Mouse (Mus musculus) hindbrain, embryonic 11.5 days (tissue): ENCODE measurements around the gene Klc4. TPM values are rescaled to one million over a fixed set of nuclear protein-coding genes. Genes with fewer than 3 reads are reported as not detected.
A peak's percentile ranks its signal among the peaks of the same experiment; 100 is the strongest.

Source experiments
- ATAC-seq: fragments of 200-750 bp; cut with Nextera tagmentation; 2 replicates; pipeline ENCODE4 v1.8.0; 2017; ENCODE audit warnings: mild to moderate bottlenecking, moderate TSS enrichment, moderate library complexity; ENCODE audit not compliant: low FRiP score
- DNase-seq: peaks from one replicate; pipeline ENCODE4 v3.0.0-alpha.2; 2015; ENCODE audit warnings: low spot score
- H3K27ac ChIP-seq: fragments of 300-500 bp; sonication (generic); 2 replicates; pipeline ENCODE4 v1.5.1; 2014; ENCODE audit warnings: mild to moderate bottlenecking, low read depth, low read length
- H3K27me3 ChIP-seq: fragments of 300-500 bp; sonication (generic); 2 replicates; pipeline ENCODE4 v1.6.1; 2014; ENCODE audit warnings: mild to moderate bottlenecking, low read length, moderate library complexity, mixed read lengths; ENCODE audit not compliant: control insufficient read depth, insufficient read depth
- H3K36me3 ChIP-seq: fragments of 300-500 bp; sonication (generic); 2 replicates; pipeline ENCODE4 v1.6.1; 2014; ENCODE audit warnings: mild to moderate bottlenecking, low read length, moderate library complexity, mixed read lengths; ENCODE audit not compliant: control insufficient read depth, insufficient read depth
- H3K4me1 ChIP-seq: fragments of 300-500 bp; sonication (generic); replicated peaks from 2 replicates; pipeline ENCODE4 v1.6.1; 2014; ENCODE audit warnings: low read length, mixed read lengths; ENCODE audit not compliant: control insufficient read depth, insufficient read depth
- H3K4me2 ChIP-seq: fragments of 300-500 bp; sonication (generic); replicated peaks from 2 replicates; pipeline ENCODE4 v1.6.1; 2014; ENCODE audit warnings: mild to moderate bottlenecking, low read depth, low read length
- H3K4me3 ChIP-seq: fragments of 300-500 bp; sonication (generic); 2 replicates; pipeline ENCODE4 v1.5.1; 2014; ENCODE audit warnings: low read depth, low read length
- H3K9ac ChIP-seq: fragments of 300-500 bp; sonication (generic); 2 replicates; pipeline ENCODE4 v1.6.1; 2014; ENCODE audit warnings: low read depth, low read length
- H3K9me3 ChIP-seq: fragments of 300-500 bp; sonication (generic); 2 replicates; pipeline ENCODE4 v1.6.1; 2016; ENCODE audit warnings: low read length; ENCODE audit not compliant: control insufficient read depth
- WGBS: fragments of 180-500 bp; shearing (Covaris S2); extraction: QIAGEN DNeasy Blood & Tissue Kit; methylation state at CpG from one replicate; pipeline ENCODE4 v1.1.7; 2014; 5-methylcytosine and 5-hydroxymethylcytosine counted together
- polyA plus RNA-seq: library from polyadenylated mRNA; unstranded; fragments of >200 nt; fragmentation: Nextera tagmentation; extraction: Ambion mirVana; gene quantifications from 2 replicates; pipeline ENCODE4 v1.2.1, GENCODE M21; 2014

Gene Klc4
- polyA plus RNA-seq, 1 experiment from 2014 or later = 22.7 TPM

DNA sequence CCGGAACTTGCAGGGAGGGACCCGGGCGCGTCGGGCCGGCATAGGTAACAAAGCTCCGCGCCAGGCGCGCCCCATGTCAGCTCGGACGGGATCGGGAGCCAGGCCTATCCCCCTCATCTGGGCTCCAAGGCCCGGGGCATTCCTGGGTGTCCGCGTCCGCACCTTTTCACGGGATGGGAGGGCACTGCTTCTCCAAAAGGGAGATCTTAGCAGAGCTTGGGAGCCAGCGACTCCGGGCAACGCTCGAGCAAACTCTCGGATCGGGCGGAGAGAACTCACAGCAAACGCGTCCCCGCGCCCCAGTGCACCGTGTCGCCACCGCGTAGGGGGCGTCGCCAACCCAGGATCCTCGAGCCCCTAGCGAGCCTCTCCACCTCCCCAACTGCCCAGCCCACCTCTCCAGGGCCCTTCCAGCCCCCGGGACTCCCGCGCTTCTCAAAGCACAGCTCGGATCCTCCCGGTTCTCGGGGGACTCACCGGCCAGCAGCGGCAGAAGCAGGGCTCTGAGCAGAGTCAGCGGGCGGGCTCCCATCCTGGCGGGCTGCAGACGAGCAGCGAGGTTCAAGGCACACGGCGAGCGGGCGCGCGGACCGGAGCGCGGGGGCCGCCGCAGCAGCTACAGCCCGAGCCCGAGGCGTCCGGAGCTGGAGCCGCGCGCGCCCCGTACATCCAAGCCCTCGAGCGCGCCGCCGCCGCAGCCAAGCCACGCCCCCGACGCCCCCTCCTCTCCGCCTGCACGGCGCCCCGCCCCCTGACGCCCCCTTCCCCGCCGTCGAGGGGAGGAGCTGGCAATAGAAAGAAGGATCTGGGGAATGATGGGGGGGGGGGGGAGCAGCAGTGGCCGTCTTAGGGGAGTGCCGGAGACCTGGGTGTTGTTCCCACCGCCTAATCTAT, 16.8 kb downstream of the Klc4 start, which contains the start of gene Ptk7:
Gene Ptk7, minus strand, starts transcription at position 714 of the 894 bp plus-strand sequence.
- no peaks in the 10 kb centered on the region for H3K9me3 ChIP-seq
- WGBS = under 1% methylated on average over 46 of the region's 90 CpGs
- ATAC-seq = peak; percentile 79

DNA sequence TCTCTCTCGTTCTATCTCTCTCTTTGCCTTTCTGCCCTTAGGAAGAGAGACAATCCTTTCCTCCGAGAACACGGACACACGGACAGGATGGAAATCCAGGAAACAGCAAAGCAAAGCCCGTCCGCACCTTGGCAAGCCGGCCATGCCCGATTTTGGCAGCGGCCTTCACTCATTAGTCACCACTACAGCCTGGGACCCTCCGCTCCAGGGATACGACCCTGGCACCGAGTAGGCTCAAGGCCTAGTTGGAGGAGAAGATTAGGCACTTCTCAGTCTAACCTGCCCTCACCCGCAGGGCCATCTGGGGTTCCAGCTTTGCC, 17.4 kb downstream of the Klc4 start:
- H3K9me3 ChIP-seq = no peaks in the 10 kb centered on the region
- H3K27ac ChIP-seq = peak overlapping the region; percentile 88; the same call in 1 of the 2 replicates
- H3K36me3 ChIP-seq = no peaks in the 10 kb centered on the region
- H3K9ac ChIP-seq = peak overlapping the region; percentile 95
- peak; percentile 26; the same call in 1 of the 2 replicates for ATAC-seq
- H3K4me2 ChIP-seq = peak overlapping the region; percentile 63
- H3K4me1 ChIP-seq = peaks cover 21% of the 10 kb centered on the region
- H3K27me3 ChIP-seq = no peaks in the 10 kb centered on the region
- peak overlapping the region; percentile 95 for H3K4me3 ChIP-seq
- under 1% methylated on average over 13 of the region's 13 CpGs for WGBS
- DNase-seq = no peak

More for the DNA sequence above, 16.8 kb downstream of the Klc4 start, which contains the start of gene Ptk7:
- no peaks in the 10 kb centered on the region for H3K36me3 ChIP-seq
- DNase-seq = peak; percentile 94
- no peaks in the 10 kb centered on the region for H3K27me3 ChIP-seq
- H3K4me1 ChIP-seq = peaks cover 20% of the 10 kb centered on the region
- peak within 1 kb of the TSS; percentile 88 for H3K27ac ChIP-seq
- peak within 1 kb of the TSS; percentile 95 for H3K9ac ChIP-seq
- peak within 1 kb of the TSS; percentile 95 for H3K4me3 ChIP-seq
- peak within 1 kb of the TSS; percentile 63 for H3K4me2 ChIP-seq

DNA sequence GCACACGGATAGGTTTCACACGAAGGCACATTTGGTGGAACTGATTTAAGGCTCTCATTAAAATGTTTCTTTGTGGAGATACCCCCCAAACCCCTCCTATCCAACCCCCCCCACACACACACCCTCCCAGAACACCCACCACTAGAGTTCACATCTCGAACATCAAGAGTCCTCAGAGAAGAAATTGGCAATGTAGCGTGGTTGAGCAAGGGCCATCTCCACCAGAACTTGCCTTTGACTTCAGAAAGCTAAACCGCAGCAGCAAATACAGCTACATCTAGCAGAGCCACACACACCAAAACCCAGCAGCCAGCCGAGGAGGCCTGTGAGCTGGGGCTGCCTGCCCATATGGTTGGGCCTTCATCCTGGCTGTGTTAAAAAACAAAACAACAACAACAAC, 18.4 kb downstream of the Klc4 start:
- no peak overlapping the region for H3K27ac ChIP-seq
- ATAC-seq (no peak), DNase-seq (no peak)
- no peaks in the 10 kb centered on the region for H3K9me3 ChIP-seq
- H3K4me2 ChIP-seq = peak overlapping the region; percentile 63
- peak overlapping the region; percentile 95 for H3K4me3 ChIP-seq
- H3K27me3 ChIP-seq = no peaks in the 10 kb centered on the region
- 59% methylated on average over 6 of the region's 6 CpGs for WGBS
- no peak overlapping the region; the same call in 1 of the 2 replicates for H3K9ac ChIP-seq
- H3K4me1 ChIP-seq = peaks cover 21% of the 10 kb centered on the region
- no peaks in the 10 kb centered on the region for H3K36me3 ChIP-seq

DNA sequence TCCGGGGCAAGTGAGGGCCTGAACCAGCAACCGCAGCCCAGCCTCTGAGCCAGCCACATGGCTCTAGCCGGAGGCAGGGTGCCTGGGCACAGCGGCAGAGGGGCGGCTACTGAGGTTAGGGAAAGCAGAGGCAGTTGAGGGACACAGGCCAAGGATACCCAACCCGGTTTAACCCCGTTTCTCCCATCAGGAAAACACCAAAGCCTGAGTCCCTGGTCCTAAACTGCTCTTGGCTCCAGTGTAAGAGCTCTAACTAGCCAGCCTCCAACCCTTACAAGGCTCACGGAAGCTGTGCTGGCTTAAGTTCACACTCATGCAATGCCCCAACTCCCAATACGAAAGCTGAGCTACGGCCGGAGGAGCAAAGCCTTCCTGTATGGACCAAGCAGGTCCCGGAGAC, 21.2 kb downstream of the Klc4 start:
- no peaks in the 10 kb centered on the region for H3K36me3 ChIP-seq
- 72% methylated on average over 12 of the region's 12 CpGs for whole genome bisulfite sequencing
- H3K4me3 ChIP-seq = no peak overlapping the region; the same call in 1 of the 2 replicates
- no peaks in the 10 kb centered on the region for H3K27me3 ChIP-seq
- H3K9ac ChIP-seq = no peak overlapping the region
- peaks cover 20% of the 10 kb centered on the region for H3K4me1 ChIP-seq
- no peak overlapping the region for H3K4me2 ChIP-seq
- no peak for DNase-seq
- no peak for ATAC-seq
- H3K27ac ChIP-seq = no peak overlapping the region
- no peaks in the 10 kb centered on the region for H3K9me3 ChIP-seq

DNA sequence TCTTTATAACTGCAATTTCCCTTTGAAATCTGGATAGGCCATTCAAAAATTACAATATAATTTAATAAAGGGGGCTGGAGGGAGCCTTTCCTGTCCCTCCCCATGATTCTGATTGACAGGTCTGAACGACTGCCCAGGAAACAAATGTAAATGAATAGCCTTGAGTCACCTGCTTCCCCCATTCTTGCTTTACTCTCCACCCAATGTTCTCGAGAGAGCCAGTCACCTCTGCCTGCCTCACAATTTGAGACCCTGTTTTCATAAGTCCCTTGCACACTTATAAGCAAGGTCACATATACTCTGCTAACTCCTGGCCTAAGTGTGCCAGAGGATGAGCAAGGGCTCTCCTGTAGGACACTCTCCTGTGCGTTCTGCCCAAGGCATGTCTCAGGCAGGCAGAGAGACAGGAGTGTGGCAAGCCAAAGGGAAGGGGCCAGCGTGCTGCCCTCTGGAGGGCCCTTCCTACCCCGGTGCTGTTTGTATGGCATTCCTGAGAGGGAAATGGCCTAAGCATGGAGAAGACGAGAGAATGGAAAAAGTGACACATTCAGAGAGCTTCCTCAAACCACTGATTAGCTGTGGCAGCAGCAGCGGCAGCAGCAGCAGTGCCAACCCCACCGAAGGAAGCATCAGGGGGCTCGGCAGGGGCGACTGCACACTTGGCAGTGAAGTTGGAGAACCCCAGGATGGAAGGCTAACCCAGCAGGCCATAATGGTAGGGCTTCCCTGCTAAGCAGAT, 21.8 kb downstream of the Klc4 start:
- no peak overlapping the region for H3K4me2 ChIP-seq
- no peak for ATAC-seq
- DNase-seq = no peak
- H3K9ac ChIP-seq = peak overlapping the region; percentile 23; the same call in 1 of the 2 replicates
- no peaks in the 10 kb centered on the region for H3K36me3 ChIP-seq
- no peak overlapping the region; the same call in 1 of the 2 replicates for H3K4me3 ChIP-seq
- H3K27me3 ChIP-seq = no peaks in the 10 kb centered on the region
- peak overlapping the region; percentile 33; the same call in 1 of the 2 replicates for H3K27ac ChIP-seq
- peaks cover 22% of the 10 kb centered on the region for H3K4me1 ChIP-seq
- WGBS = 30% methylated on average over 10 of the region's 10 CpGs
- no peaks in the 10 kb centered on the region for H3K9me3 ChIP-seq

DNA sequence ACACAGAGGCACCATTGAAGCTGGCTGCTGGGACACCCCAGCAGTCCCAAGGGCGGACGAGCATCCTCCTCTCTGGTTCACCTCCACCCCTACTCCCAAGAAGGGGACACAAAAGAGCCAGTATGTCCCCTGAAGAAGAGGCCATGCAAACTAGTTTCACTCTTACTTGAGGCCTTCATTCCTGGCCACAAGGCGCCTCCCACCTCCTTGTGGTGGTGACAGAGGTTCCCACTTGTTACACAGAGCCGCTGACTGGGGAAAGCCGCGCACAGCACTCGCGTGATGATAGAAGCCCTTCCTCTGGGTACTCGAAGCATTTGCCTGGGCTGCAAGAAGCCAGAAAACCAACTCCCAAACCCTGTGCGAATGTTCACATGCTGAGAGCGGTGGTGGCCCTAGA, 23.6 kb downstream of the Klc4 start:
- WGBS = 76% methylated on average over 11 of the region's 11 CpGs
- DNase-seq = no peak

DNA sequence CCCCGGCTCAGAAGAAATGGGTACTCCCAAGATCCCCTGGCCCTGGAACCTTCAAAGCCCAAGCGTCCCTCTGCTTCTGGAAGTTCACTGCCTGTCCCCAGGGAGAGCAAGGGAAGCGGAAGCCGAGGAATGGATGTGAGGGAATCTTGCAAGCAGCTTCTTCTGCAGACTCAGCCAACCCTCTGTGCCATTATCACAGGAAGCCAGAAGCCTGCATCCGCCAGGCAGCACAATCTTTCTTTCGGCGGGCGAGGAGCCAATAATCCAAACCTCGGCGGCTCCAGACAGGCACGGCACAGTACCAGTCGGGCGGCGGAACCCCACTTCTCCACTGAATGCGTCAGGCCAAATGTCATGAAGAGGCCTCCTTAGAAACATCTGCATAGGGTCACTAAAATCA, 24.5 kb downstream of the Klc4 start:
- Histone ChIP-seq H3K9me3 (no peaks in the 10 kb centered on the region), H3K4me2 (no peak overlapping the region), H3K4me3 (no peak overlapping the region), H3K36me3 (no peaks in the 10 kb centered on the region), H3K27ac (no peak overlapping the region), H3K9ac (no peak overlapping the region), H3K27me3 (no peaks in the 10 kb centered on the region), H3K4me1 (peaks cover 22% of the 10 kb centered on the region)
- 79% methylated on average over 15 of the region's 15 CpGs for WGBS
- ATAC-seq = no peak
- DNase-seq = no peak

More for the DNA sequence above, 23.6 kb downstream of the Klc4 start:
- ATAC-seq = no peak
- H3K4me3 ChIP-seq = no peak overlapping the region
- no peaks in the 10 kb centered on the region for H3K36me3 ChIP-seq
- peaks cover 24% of the 10 kb centered on the region for H3K4me1 ChIP-seq
- H3K9ac ChIP-seq = no peak overlapping the region
- H3K27ac ChIP-seq = no peak overlapping the region
- H3K4me2 ChIP-seq = no peak overlapping the region
- no peaks in the 10 kb centered on the region for H3K9me3 ChIP-seq
- H3K27me3 ChIP-seq = no peaks in the 10 kb centered on the region

DNA sequence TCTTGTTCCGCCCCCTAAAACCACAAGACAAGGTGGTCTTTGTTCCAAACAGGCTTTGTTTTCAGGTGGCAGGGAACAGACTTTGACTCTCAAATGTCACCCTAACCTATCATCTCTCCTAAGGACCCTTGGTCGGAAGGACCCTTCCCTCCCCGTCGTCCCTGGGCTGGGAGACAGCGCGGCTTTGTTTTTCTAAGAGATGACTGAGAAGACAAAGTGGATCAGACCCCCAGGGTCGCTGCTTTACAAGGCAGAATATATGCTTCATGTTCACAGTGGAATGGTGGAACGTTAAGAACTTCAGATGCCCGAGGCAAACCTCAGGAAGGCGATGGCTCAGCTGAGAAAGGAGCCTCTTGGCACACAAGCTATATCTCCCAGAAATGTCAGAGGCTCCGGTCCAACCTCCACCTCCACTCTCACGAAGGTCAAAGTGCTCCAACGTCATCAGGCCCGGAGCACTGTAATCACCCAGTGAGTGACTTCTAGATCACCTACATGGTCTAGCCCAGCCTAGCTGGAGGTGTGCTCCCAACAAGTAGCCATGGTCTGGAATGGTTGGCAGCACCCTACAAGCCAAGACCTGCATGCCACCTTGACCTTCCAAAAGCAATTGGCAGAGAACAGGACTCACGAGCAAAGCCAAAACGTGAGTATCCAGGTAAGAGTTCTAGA, 26.0 kb downstream of the Klc4 start:
- peak overlapping the region; percentile 26 for H3K4me2 ChIP-seq
- no peak overlapping the region for H3K4me3 ChIP-seq
- ATAC-seq (0 out of 2 replicates have a peak, but pooled peaks have one; percentile 25), DNase-seq (peak; percentile 52)
- peaks cover 22% of the 10 kb centered on the region for H3K4me1 ChIP-seq
- H3K36me3 ChIP-seq = no peaks in the 10 kb centered on the region
- H3K9ac ChIP-seq = peak overlapping the region; percentile 54
- peak overlapping the region; percentile 80 for H3K27ac ChIP-seq
- H3K27me3 ChIP-seq = no peaks in the 10 kb centered on the region
- 30% methylated on average over 16 of the region's 16 CpGs for WGBS
- no peaks in the 10 kb centered on the region for H3K9me3 ChIP-seq
